Mouse (Mus musculus) MEL (cell line): ENCODE data around the gene Hsph1. TPM values are rescaled to one million over a fixed set of nuclear protein-coding genes. Genes with fewer than 3 reads are reported as not detected.

Source experiments
- DNase-seq: peaks from one replicate; pipeline ENCODE4 v3.0.0; 2011; ENCODE audit warnings: low read depth, low spot score
- H3K27ac ChIP-seq: 2 replicates; pipeline ENCODE4 v1.5.1; 2012; ENCODE audit warnings: low read depth, mild to moderate bottlenecking, control low read depth, low read length, moderate library complexity; ENCODE audit not compliant: control insufficient read depth
- H3K27me3 ChIP-seq, 2 experiments: fragments of 150-350 bp in 1 of 2; sonication (generic) in 1 of 2; 2 replicates each; pipeline ENCODE4 v1.6.1; 2012; ENCODE audit warnings: low read length in 2 of 2, mild to moderate bottlenecking in 2 of 2, improper control_type of control experiment in 1 of 2, moderate library complexity in 1 of 2; ENCODE audit not compliant: insufficient read depth in 2 of 2, control insufficient read depth in 1 of 2
- H3K36me3 ChIP-seq, 2 experiments: 2 replicates each; pipeline ENCODE4 v1.6.1; 2012 to 2014; ENCODE audit warnings: low read length in 2 of 2, improper control_type of control experiment in 1 of 2, inconsistent platforms in 1 of 2, mild to moderate bottlenecking in 1 of 2; ENCODE audit not compliant: insufficient read depth in 2 of 2, control insufficient read depth in 1 of 2
- H3K4me1 ChIP-seq, 2 experiments: fragments of 150-350 bp in 1 of 2; sonication (generic) in 1 of 2; 2 replicates each; pipeline ENCODE4 v1.6.1; 2012; ENCODE audit warnings: low read length in 2 of 2, improper control_type of control experiment in 1 of 2, mild to moderate bottlenecking in 1 of 2; ENCODE audit not compliant: insufficient read depth in 2 of 2, control insufficient read depth in 1 of 2
- H3K4me3 ChIP-seq, 2 experiments: fragments of 150-350 bp in 1 of 2; sonication (generic) in 1 of 2; 2 replicates each; pipeline ENCODE4 v1.5.1; 2012; ENCODE audit warnings: low read depth in 2 of 2, low read length in 2 of 2, mild to moderate bottlenecking in 2 of 2, moderate library complexity in 2 of 2, control low read depth in 1 of 2, improper control_type of control experiment in 1 of 2; ENCODE audit not compliant: control insufficient read depth in 1 of 2, insufficient read depth in 1 of 2
- H3K79me2 ChIP-seq: 2 replicates; pipeline ENCODE4 v1.6.1; 2012; ENCODE audit warnings: mild to moderate bottlenecking, low read length, moderate library complexity; ENCODE audit not compliant: control insufficient read depth, poor library complexity, insufficient read depth
- H3K9ac ChIP-seq: 2 replicates; pipeline ENCODE4 v1.6.1; 2012; ENCODE audit warnings: low read depth, mild to moderate bottlenecking, control low read depth, low read length, moderate library complexity; ENCODE audit not compliant: control insufficient read depth, poor library complexity, severe bottlenecking
- H3K9me3 ChIP-seq: fragments of 150-350 bp; sonication (generic); replicated peaks from 2 replicates; pipeline ENCODE4 v1.6.1; 2012; ENCODE audit warnings: mild to moderate bottlenecking, low read length, improper control_type of control experiment, moderate library complexity; ENCODE audit not compliant: insufficient read depth
- BHLHE40 ChIP-seq: IDR thresholded peaks from 2 replicates; pipeline ENCODE4 v1.6.1; 2012; ENCODE audit warnings: low read depth, mild to moderate bottlenecking, inconsistent platforms, low read length, improper control_type of control experiment, borderline replicate concordance
- CHD2 ChIP-seq: IDR thresholded peaks from 2 replicates; pipeline ENCODE4 v1.6.1; 2011; ENCODE audit warnings: low read length, improper control_type of control experiment
- CTCF ChIP-seq, 3 experiments: IDR thresholded peaks in 2 of 3; conservative IDR thresholded peaks in 1 of 3; 2 replicates each; pipeline ENCODE4 v1.5.1; 2011 to 2012; ENCODE audit warnings: low read length in 3 of 3, low read depth in 2 of 3, mild to moderate bottlenecking in 2 of 3, improper control_type of control experiment in 1 of 3, inconsistent platforms in 1 of 3, mixed read lengths in 1 of 3, moderate library complexity in 1 of 3; ENCODE audit not compliant: control insufficient read depth in 1 of 3, insufficient read depth in 1 of 3, poor library complexity in 1 of 3, severe bottlenecking in 1 of 3
- E2F4 ChIP-seq: IDR thresholded peaks from 2 replicates; pipeline ENCODE4 v1.6.1; 2011; ENCODE audit warnings: low read depth, low read length, improper control_type of control experiment, borderline replicate concordance
- EP300 ChIP-seq, 2 experiments: IDR thresholded peaks; 2 replicates each; pipeline ENCODE4 v1.6.1; 2011; ENCODE audit warnings: improper control_type of control experiment in 2 of 2, low read length in 2 of 2, low read depth in 1 of 2, mild to moderate bottlenecking in 1 of 2
- ETS1 ChIP-seq: IDR thresholded peaks from 2 replicates; pipeline ENCODE4 v1.6.1; 2012; ENCODE audit warnings: low read depth, mild to moderate bottlenecking, inconsistent platforms, low read length, improper control_type of control experiment, moderate library complexity
- GATA1 ChIP-seq: IDR thresholded peaks from 2 replicates; pipeline ENCODE4 v1.6.1; 2011; ENCODE audit warnings: low read depth, low read length, improper control_type of control experiment
- HCFC1 ChIP-seq: IDR thresholded peaks from 2 replicates; pipeline ENCODE4 v1.6.1; 2012; ENCODE audit warnings: low read depth, mild to moderate bottlenecking, inconsistent platforms, low read length, improper control_type of control experiment, moderate library complexity
- MAFK ChIP-seq: IDR thresholded peaks from 2 replicates; pipeline ENCODE4 v1.6.1; 2011; ENCODE audit warnings: low read depth, mild to moderate bottlenecking, low read length, improper control_type of control experiment, borderline replicate concordance
- MAZ ChIP-seq: IDR thresholded peaks from 2 replicates; pipeline ENCODE4 v1.6.1; 2012; ENCODE audit warnings: low read depth, mild to moderate bottlenecking, inconsistent platforms, low read length, improper control_type of control experiment
- MEF2A ChIP-seq: IDR thresholded peaks from 2 replicates; pipeline ENCODE4 v1.6.1; 2014; ENCODE audit warnings: low read depth, mild to moderate bottlenecking, inconsistent platforms, low read length, improper control_type of control experiment; ENCODE audit not compliant: poor library complexity, insufficient replicate concordance, severe bottlenecking; ENCODE audit errors: extremely low read depth
- MYC ChIP-seq: IDR thresholded peaks from 2 replicates; pipeline ENCODE4 v1.6.1; 2011; ENCODE audit warnings: low read depth, mild to moderate bottlenecking, low read length, improper control_type of control experiment, moderate library complexity
- NRF1 ChIP-seq: IDR thresholded peaks from 2 replicates; pipeline ENCODE4 v1.6.1; 2014; ENCODE audit warnings: low read depth, mild to moderate bottlenecking, inconsistent platforms, low read length, improper control_type of control experiment, moderate library complexity; ENCODE audit not compliant: poor library complexity, insufficient read depth, severe bottlenecking
- RCOR1 ChIP-seq: IDR thresholded peaks from 2 replicates; pipeline ENCODE4 v1.6.1; 2012; ENCODE audit warnings: low read depth, mild to moderate bottlenecking, inconsistent platforms, low read length, improper control_type of control experiment
- SIN3A ChIP-seq: IDR thresholded peaks from 2 replicates; pipeline ENCODE4 v1.6.1; 2012; ENCODE audit warnings: low read length, improper control_type of control experiment, inconsistent platforms
- TBP ChIP-seq: IDR thresholded peaks from 2 replicates; pipeline ENCODE4 v1.8.0; 2011; ENCODE audit warnings: low read depth, low read length, improper control_type of control experiment
- UBTF ChIP-seq: IDR thresholded peaks from 2 replicates; pipeline ENCODE4 v1.6.1; 2012; ENCODE audit warnings: low read depth, mild to moderate bottlenecking, inconsistent platforms, low read length, improper control_type of control experiment, moderate library complexity, borderline replicate concordance; ENCODE audit not compliant: insufficient read depth
- USF1 ChIP-seq: IDR thresholded peaks from 2 replicates; pipeline ENCODE4 v1.6.1; 2014; ENCODE audit warnings: low read depth, mild to moderate bottlenecking, inconsistent platforms, low read length, improper control_type of control experiment, moderate library complexity
- ZMIZ1 ChIP-seq: IDR thresholded peaks from 2 replicates; pipeline ENCODE4 v1.6.1; 2012; ENCODE audit warnings: low read depth, mild to moderate bottlenecking, inconsistent platforms, low read length, improper control_type of control experiment, moderate library complexity
- ZNF384 ChIP-seq: IDR thresholded peaks from 2 replicates; pipeline ENCODE4 v1.6.1; 2012; ENCODE audit warnings: low read depth, mild to moderate bottlenecking, inconsistent platforms, low read length, improper control_type of control experiment
- polyA plus RNA-seq, 2 experiments: library from polyadenylated mRNA; stranded (reverse) in 1 of 2; unstranded in 1 of 2; fragments of >175 nt in 1 of 2; fragments of >200 nt in 1 of 2; gene quantifications; 2 replicates each; pipeline versions ENCODE4 v1.2.1 to v1.2.4; 2012; ENCODE audit warnings: low replicate concordance in 2 of 2, low read depth in 1 of 2; ENCODE audit not compliant: insufficient read length in 2 of 2, insufficient read depth in 1 of 2, missing spikeins in 1 of 2
- total RNA-seq: library from RNA; depleted of rRNA; stranded (reverse); fragments of 300-350 nt; gene quantifications from 2 replicates; pipeline ENCODE4 v1.2.3, GENCODE M21; 2012

The Hsph1 gene
- total and polyA plus RNA-seq, 3 experiments = 176 to 388 (median 300) TPM

DNA sequence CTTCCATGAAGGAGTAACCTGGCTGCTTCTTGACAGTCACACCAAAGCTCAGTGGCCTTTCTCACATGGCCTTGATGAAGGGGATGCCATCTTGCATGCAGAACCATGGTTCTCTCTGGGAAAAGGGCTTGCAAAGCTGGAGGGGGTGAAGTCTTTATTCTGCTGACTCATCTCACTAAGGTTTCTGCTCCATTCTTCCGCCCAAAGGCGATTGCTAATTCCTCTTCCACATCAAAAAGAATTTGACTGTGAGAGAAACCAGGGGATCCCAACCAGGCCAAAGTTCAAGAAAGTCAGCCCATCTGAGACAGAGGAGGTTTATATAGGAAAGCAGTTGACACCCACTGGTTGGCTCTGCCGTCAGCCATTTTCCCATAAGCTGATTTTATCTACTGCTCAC lies 46.2 kb downstream of the Hsph1 start:
- H3K27me3 ChIP-seq = no peaks in the 10 kb centered on the region
- TF ChIP-seq MAFK = peak; percentile 15; the same call in 1 of the 2 replicates
- no peak for TF ChIP-seq EP300 (IDR thresholded peaks at IDR 0.05; ENCODE audit: low read depth in 1 of 2, low read length in 2 of 2)
- TF ChIP-seq, all 39 proteins: peak for 1
- Histone ChIP-seq H3K9ac (no peak overlapping the region), H3K4me3 (no peak overlapping the region), H3K9me3 (no peaks in the 10 kb centered on the region), H3K4me1 (peaks cover 4 to 35% of the 10 kb centered on the region in 2 experiments), H3K36me3 (peaks cover 0 to 21% of the 10 kb centered on the region in 2 experiments; a peak in 2 of 4 replicates), H3K79me2 (no peaks in the 10 kb centered on the region), H3K27ac (no peak overlapping the region)
- DNase-seq = no peak

DNA sequence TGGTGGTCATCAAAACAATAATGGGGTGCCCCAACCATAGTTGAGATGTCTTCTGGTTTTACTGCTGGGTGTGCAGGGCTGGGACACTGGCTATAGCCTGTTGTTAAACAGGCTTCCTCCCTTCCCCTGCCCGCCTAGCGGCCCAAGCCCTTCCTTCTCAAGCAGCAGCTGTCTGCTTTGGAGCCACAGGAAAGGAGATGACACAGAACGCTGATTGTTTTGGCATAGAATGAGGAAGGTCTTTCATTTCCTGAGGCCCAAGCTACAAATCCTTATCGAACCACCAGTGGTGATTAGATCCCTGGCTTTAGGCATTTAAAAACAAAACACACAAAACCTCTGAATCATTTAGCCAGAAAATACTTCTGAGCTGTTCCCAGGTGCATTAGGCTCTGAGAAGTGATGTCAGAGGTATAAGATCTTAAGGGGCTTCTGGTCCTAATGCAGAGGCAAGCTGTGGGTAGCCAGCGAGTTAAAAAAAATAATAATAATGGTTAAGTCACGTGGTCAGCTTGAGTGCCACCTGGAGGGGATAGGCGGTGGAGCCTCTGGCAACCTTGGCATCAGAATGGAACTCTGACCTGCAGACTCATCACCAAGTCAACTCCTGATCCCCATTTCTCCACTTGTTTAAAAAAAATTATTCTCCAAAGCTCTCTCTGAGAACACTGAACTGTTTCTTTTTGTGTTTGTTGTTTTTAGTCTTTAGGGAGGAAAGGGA lies 47.2 kb downstream of the Hsph1 start:
- peak; percentile 56 for DNase-seq
- Histone ChIP-seq H3K4me1 (peaks cover 4 to 36% of the 10 kb centered on the region in 2 experiments), H3K27ac (no peak overlapping the region)
- TF ChIP-seq EP300 (IDR thresholded peaks at IDR 0.05; ENCODE audit: low read depth in 1 of 2, low read length in 2 of 2) (peak; percentile 27 to 49; a peak in 2 of 4 replicates), CTCF (IDR thresholded peaks at IDR 0.05 in 2 of 3, conservative IDR thresholded peaks at IDR 0.05 in 1 of 3; ENCODE audit: control insufficient read depth in 1 of 3, insufficient read depth in 1 of 3, low read depth in 2 of 3, low read length in 3 of 3, poor library complexity in 1 of 3, severe bottlenecking in 1 of 3) (peak in 2 of 3 experiments; percentile 6 to 22; a peak in 2 of 6 replicates), USF1 (peak; percentile 82), MAFK (no peak), ZMIZ1 (no peak), RCOR1 (peak; percentile 42; the same call in 1 of the 2 replicates), E2F4 (no peak), ETS1 (0 out of 2 replicates have a peak, but pooled peaks have one; percentile 39), MYC (no peak), GATA1 (peak; percentile 77)
- TF ChIP-seq, all 39 proteins: peak for 6
- no peak overlapping the region for H3K4me3 ChIP-seq
- H3K27me3 ChIP-seq = no peaks in the 10 kb centered on the region
- H3K9ac ChIP-seq = no peak overlapping the region
- no peaks in the 10 kb centered on the region for H3K79me2 ChIP-seq
- peaks cover 0 to 21% of the 10 kb centered on the region in 2 experiments; a peak in 2 of 4 replicates for H3K36me3 ChIP-seq
- no peaks in the 10 kb centered on the region for H3K9me3 ChIP-seq

DNA sequence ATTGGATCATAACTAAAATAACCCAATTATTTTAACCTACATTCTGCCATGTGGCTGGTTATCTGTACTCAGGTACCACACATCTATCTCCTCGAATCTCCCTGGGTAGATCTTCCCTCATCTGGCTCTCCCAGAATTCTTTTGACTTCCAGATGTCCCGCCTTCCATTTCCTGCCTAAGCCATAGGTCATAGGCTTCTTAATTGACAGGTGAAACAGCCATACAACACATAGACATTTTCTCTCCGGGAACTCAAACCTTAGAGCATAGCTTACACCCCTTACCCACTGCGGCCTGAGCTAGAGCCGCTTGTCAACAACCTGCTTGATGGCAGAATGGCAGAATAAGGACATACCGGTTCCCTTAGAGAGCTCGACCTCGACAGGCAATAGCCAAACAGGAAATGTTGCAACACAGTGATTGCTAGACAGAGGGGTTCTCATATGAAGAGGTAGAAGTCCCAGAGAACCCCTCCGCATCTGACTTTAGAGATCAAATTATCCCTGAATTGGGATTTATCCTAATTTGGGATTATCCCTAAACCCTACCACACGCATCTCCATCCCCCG lies 48.8 kb downstream of the Hsph1 start:
- Histone ChIP-seq H3K27ac (no peak overlapping the region), H3K9me3 (no peaks in the 10 kb centered on the region), H3K4me1 (peaks cover 9 to 46% of the 10 kb centered on the region in 2 experiments), H3K36me3 (peaks cover 0 to 36% of the 10 kb centered on the region in 2 experiments; a peak in 2 of 4 replicates), H3K79me2 (no peaks in the 10 kb centered on the region), H3K9ac (no peak overlapping the region), H3K4me3 (no peak overlapping the region), H3K27me3 (no peaks in the 10 kb centered on the region)
- TF ChIP-seq MEF2A (no peak), TBP (no peak), HCFC1 (no peak), NRF1 (no peak), CHD2 (no peak), SIN3A (no peak), BHLHE40 (no peak), ZNF384 (no peak), UBTF (no peak), MAZ (no peak)
- peak; percentile 30 for DNase-seq
